Mouse (Mus musculus) lung, adult 18-20 months (tissue): ENCODE data around the gene Rbm25.
"Not testable (repeated sequence)": the region's sequence is repeated elsewhere in the genome, so short reads cannot be mapped to it uniquely, and the experiment has no call there.

ENCODE experiments used
- DNase-seq, 2 experiments: peaks; one replicate each; pipeline ENCODE4 v3.0.0; 2022; ENCODE audit warnings: mixed read lengths in 2 of 2

Rbm25 gene

GRCm38 (mm10) chr12:83630936-83631335 is at the start of gene Rbm25:
Gene Rbm25 (plus strand): TSS chr12:83631236.
- DNase-seq, result not testable (repeated sequence)

DNA sequence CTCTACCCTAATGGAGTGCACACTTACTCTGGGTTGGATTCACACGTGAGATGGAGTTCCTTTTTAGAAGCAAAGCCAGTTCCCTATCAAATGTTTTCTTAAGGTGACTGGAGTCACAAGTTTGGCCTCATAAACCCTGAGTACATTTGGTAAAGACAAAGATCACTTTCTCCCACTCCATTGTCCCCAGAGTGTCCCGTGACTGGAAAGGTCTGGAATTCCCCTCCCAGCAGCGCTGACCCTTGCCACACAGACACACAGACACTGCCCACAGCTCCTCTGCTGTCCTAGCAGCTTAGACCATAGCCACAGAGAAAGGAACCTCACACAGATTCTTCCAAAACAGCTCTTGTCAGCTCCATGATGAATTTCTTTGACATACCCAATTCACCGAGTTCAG is 48.9 kb upstream of the Rbm25 start:
- no peak for DNase-seq

- DNase-seq, result no peak
These were observed 48.3 kb upstream of the Rbm25 start for GRCm38 (mm10) chr12:83582747-83583146.

DNA sequence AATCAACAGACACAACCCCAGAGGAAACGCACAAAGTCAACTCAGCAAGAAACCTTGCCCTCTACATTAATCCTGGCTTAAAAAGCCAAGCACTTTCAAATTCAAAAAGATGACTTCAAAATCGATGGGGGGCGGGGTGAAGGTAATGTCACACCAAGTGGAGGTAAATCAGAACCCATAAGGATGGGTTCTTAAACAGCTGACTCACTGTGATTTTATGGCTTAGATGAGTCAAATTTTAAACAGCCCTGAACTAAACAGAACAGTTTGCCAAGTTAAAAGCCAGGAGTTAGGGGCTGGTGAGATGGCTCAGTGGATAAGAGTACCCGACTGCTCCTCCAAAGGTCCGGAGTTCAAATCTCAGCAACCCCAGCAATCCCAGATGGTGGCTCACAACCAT is 44.4 kb upstream of the Rbm25 start:
- no peak for DNase-seq

- no peak for DNase-seq
These were observed 39.1 kb upstream of the Rbm25 start for GRCm38 (mm10) chr12:83591754-83592501.

- no peak for DNase-seq
These were observed 36.5 kb upstream of the Rbm25 start for GRCm38 (mm10) chr12:83594454-83595040.

DNA sequence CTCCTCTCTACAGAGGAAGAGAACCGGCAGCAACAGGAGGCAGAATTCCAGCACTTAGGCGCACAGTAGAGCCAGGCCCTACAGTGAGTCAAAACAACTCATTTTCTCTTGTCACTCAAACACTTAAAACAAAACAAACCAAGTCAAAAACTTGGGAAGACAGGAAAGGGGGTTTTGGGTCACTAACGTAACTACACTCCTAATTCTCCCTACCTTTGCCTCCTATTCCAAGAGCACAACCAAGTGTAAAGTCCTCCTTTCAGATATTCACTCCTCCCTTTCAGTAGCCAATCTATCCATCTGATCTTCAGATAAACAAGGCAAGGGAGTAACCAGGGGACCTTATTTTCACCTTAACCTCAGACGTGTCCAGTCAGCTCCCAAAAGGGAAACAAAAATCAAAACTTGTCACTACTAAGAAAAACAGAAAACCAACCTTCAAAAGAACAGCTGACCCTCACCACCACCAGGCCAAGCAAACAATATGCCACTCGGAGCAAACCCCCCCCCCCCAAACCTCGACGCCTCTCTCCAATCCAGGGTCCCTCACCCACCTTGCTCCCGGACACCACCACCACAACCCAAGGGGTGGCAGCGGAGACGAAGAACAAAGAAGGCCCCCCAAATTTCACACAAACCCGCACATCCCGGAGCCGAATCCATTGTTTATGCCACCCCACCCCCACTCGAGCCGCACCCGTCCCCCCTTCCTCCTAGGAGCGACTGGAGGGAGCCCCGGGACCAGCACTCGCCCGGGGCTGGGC is 34.7 kb upstream of the Rbm25 start:
- DNase-seq, result no peak

- DNase-seq, result peak; percentile 96 to 97
These were observed 34.0 kb upstream of the Rbm25 start, which contains the start of gene Zfyve1 for GRCm38 (mm10) chr12:83597025-83597501. Gene Zfyve1 (minus strand): TSS chr12:83597222.

- no peak for DNase-seq
These were observed 33.2 kb upstream of the Rbm25 start for GRCm38 (mm10) chr12:83597881-83598280.

DNA sequence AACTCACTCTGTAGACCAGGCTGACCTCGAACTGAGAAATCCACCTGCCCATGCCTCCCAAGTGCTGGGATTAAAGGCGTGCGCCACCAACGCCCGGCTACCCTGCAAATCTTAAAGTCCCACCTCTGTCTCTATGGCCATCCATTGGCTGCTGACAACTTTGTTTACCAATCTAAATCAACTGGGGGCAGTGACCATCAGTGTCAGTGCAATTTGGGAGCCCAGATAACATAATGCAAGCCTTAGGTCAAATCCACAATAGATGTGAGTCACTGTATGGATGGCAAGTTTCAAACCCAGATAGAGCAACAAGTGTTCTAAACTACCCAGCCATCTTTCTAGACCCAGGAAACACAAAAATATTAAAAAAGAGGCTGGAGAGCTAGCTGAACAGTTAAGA is 28.8 kb upstream of the Rbm25 start:
- no peak for DNase-seq

DNA sequence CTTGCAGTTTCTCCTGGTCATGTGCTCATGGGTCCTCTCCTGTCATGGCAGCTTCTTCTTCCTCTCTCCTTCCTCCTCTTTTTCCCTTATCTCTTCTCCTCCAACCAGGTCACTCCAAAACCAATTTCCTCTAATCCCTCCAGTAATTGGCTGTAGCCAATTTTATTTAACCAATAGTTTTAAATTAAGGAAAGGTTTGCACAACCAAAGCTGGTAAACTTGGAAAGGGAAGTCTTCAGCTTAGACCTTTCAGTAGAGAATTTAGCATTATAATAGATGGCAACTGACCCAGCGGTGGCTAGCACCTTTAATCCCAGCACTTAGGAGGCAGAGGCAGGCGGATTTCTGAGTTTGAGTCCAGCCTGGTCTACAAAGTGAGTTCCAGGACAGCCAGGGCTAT is 24.6 kb upstream of the Rbm25 start:
- DNase-seq, result not testable (repeated sequence)

- peak; percentile 12 to 32 for DNase-seq
These were observed 13.8 kb upstream of the Rbm25 start for GRCm38 (mm10) chr12:83617261-83617660.

- DNase-seq, result no peak
These were observed 12.1 kb upstream of the Rbm25 start for GRCm38 (mm10) chr12:83618981-83619380.

DNA sequence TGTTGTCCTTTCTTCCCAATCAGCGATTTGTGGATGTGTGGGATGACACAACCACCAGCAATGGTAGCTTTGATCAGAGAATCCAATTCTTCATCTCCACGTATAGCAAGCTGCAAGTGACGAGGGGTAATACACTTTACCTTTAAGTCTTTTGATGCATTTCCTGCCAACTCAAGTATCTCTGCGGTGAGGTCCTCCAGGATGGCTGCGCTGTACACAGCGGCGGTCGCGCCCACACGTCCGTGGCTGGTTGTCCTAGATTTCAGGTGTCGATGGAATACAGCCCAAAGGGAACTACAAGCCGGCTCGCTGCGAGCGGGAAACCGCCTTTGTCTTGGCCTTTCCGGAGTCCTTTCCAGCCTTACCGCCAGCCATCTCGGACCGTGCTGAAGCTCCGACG is 10.3 kb upstream of the Rbm25 start:
- DNase-seq, result not testable (repeated sequence)

DNA sequence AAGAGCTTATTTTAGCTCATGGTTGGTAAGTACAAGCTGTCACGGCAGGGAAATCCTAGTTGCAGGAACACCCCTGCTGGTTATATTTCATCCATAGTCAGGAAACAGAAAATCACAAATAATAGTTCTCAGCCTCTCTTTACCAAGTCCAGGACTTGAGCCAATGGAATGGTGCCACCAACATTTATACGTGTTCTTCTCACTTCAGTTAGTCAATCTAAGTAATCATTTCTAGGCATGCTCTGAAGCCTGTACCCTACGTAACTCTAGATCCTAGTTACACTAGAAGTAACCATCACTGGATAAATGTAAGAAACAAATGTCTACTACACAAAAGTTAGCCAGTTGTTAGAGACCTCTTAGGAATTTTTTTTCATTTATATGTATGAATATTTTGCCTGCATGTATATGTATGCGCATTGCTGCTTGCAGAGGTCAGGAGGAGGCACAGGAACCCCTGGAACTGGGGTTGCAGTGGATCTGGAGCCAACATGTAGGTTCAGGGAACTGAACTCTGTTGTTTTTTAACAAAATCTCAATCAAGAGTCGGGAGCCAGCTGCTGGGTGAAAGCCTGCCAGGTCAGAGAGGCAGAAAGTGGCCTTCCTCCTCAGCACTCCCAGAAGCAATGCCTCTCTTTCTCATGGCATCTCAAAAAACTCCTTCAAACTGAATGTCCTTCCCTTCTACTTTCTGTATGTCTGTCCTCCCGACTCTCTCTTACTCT is 8.8 kb upstream of the Rbm25 start:
- DNase-seq, result no peak

DNA sequence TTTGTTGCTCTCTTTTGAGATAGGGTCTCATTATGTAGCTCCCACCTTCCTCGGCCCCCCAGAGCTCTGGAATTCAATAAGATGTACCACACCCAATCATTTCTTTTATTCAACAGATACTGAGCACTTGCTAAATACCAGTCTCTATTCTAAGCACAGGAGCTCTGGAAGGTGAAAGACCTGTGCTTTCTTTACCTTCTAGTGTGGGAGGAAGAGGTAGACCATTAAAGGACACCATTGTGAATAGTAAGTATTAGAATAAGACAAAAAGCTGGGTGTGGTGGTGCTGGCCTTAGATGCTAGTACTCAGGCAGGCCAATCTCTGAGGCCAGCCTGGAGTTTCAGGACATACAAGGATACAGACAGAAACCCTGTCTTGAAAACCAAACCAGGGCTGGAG is 6.7 kb upstream of the Rbm25 start:
- no peak for DNase-seq

DNA sequence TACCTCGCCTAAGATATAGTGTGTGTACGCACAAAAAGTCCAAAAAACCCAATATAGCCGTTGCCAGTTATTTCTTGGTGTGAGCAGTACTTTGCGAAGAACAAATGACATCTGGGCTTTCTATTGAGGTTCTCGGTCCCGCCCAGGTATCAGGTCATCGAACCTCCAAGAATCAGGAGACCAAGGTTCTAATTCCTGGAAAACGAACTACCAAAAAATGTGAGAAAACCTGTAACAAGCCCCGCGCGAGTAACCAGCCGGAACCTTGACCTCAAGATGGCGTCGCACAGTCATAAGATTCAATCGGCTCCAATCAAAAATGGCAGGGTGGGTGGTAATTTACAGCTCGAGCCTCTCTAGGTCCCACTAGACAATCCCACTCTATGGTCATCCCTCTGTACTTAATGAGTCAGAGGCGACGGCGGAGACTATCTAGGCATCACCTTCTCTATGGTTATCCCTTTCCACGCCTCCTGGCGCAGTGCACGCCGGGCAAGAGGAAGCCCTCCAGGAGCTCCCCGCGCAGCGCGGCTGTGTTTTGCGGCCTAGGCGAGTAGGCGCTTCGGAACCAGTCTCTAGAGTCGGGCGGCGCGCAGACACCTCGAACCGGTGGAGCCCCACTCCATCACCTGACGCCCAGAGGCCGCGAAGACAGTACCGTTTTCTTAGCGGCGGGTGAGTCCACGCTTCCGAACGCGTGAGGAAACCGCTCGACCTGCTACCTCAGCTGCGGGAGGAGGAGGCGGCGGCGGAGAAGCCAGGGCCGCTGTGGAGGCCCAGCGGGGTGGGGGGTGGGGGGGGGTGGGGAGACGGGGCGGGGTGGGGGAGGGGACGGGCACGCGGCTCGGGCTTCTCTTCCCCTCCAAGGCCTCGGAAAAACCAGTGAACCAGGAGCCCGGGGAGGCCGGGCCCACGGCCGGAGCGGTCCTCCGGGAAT is 975 bp downstream of the Rbm25 start:
- peak; percentile 98 for DNase-seq

DNA sequence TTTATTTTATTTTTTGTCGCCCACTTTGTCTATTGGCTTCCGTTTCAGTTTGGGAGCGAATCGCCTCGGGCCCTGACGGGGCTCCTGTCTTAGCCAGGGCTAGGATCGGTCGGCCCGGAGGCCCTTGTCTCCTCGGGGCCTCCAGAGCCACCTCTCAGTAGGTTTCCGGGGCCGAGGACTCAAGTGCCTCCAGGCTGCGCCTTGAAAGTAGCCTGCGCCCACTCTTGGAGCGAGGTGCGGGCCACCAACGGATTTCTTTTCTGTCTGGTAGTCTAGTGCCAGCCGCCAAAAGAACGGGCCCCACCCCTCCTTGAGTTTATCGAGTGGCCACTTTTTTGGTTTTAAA is 1.6 kb downstream of the Rbm25 start:
- peak; percentile 54 to 62 for DNase-seq

DNA sequence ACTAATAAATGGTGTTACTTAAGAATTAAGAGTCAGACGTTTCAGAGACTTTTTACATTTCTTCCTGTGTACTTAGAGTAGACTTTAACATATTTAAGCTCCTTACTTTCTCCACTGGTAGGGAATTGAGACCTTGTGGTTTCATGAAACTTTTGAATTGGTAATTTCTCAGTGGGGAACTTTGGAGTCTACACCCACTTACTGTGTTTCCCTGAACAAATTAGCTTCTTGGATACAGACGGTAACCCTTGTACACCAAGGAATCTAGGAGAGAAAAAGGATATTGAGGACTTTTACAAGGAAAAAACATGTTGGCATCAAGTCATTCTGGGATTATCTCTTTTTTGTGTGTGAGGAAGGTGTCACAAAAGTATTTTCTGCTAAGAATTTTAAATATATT is 2.8 kb downstream of the Rbm25 start:
- no peak for DNase-seq

DNA sequence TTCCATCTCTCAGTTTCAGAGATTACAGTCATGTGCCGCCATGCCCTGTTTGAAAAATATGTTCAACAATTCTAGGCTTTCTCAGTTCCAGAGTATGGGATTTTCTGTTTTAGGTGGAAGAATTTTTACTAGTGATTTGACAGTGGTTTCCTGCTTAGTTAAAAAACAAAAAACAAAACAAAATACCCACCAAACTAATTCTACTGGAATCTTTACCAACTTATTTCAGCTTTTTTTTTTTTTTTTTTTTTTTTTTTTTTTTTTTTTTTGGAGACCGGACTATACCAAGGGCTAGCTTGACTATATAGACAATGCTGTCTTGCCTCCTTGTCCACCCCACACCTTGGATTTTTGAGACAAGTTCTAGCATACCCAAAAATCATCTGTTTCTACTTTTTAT is 10.2 kb downstream of the Rbm25 start:
- no peak for DNase-seq

DNA sequence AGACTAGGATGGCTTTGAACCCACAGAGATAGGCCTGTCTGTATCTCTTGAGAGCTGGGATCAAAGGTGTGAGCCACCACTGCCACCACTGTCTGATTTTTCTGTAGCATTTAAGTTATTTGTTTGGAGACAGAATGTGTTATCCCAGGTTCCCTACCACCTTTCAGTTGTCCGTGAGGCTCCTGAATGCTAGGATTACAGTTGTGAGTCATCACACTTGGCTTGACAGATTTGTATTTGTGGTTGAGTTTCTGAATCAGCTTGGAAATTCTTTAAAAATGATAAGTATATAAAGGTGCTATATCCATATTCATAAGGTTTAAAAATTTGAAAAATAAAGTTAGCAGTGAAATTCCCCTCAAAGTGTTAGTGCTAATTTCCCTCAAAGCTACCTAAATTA is 12.1 kb downstream of the Rbm25 start:
- DNase-seq, result no peak

DNA sequence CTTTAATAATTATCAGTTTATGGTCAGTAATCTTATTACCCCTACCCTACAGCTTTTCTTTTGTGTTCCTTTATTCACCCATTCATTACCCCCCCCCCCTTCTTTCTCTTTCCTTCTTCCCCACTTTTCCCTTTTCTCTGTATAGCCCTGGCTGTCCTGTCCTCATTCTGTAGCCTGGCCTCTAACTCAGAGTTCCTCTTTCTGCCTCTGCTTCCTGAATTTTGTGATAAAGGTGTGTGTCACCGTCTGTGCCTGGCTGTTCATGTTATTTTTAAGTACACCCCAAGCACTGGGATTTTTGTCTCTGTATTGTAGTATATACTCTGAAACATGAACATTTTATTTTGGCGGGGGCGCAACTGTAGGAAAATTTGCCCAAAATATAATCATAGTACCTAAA is 19.3 kb downstream of the Rbm25 start:
- DNase-seq, result no peak
